Mouse (Mus musculus) cerebellum, adult 2 months (tissue): ENCODE measurements around the gene Igsf23. TPM values are rescaled to one million over a fixed set of nuclear protein-coding genes. Genes with fewer than 3 reads are reported as not detected.

ENCODE experiments used
- DNase-seq, 2 experiments: peaks; one replicate each; pipeline ENCODE4 v3.0.0; 2021
- H3K27ac ChIP-seq: fragments of 200-500 bp; 2 replicates; pipeline ENCODE4 v1.5.1; 2012; ENCODE audit warnings: low read length, control low read depth, inconsistent platforms; ENCODE audit not compliant: insufficient read depth
- H3K27me3 ChIP-seq: fragments of 200-500 bp; 2 replicates; pipeline ENCODE4 v1.6.1; 2012; ENCODE audit warnings: inconsistent platforms, mild to moderate bottlenecking, low read length, moderate library complexity; ENCODE audit not compliant: control insufficient read depth, insufficient read depth
- H3K4me1 ChIP-seq: fragments of 200-500 bp; 2 replicates; pipeline ENCODE4 v1.6.1; 2011; ENCODE audit warnings: low read length; ENCODE audit not compliant: control insufficient read depth, insufficient read depth
- H3K4me3 ChIP-seq: fragments of 200-500 bp; replicated peaks from 2 replicates; pipeline ENCODE3; 2011; ENCODE audit warnings: mild to moderate bottlenecking, low read depth, low read length, control low read depth; ENCODE audit not compliant: insufficient read depth
- CTCF ChIP-seq: fragments of 200-500 bp; IDR thresholded peaks from 2 replicates; pipeline ENCODE4 v1.5.1; 2011; ENCODE audit warnings: low read depth, mild to moderate bottlenecking, control low read depth, low read length, moderate library complexity, borderline replicate concordance; ENCODE audit not compliant: insufficient read depth
- POLR2A ChIP-seq: fragments of 200-500 bp; IDR thresholded peaks from 2 replicates; pipeline ENCODE4 v1.6.1; 2011; ENCODE audit warnings: low read length, control low read depth, borderline replicate concordance; ENCODE audit not compliant: insufficient read depth
- WGBS: fragments of 180-500 bp; shearing (Covaris S2); methylation state at CpG from one replicate; pipeline ENCODE4 v1.1.7; 2018; 5-methylcytosine and 5-hydroxymethylcytosine counted together
- polyA plus RNA-seq: library from polyadenylated mRNA; depleted of rRNA; stranded (reverse); fragments of >200 nt; gene quantifications from 2 replicates; pipeline ENCODE4 v1.2.3, GENCODE M21; 2012

The Igsf23 gene
- polyA plus RNA-seq, 1 experiment = not detected

DNA sequence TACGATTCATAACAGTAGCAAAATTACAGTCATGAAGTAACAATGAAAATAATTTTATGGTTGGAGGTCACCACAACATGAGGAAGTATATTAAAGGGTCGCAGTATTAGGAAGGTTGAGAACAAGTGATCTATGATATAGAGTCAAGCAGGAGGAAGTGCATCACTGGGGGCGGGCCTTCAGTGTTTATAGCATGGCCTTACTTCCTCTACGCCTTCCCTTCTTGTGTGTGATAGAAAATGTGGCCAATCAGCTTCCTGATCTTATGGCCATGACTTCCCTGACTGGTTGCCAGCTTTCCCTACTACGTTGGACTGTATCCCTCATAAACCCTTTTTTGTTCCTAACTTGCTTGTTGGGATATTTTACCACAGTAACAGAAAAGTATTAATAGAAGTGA is 5.4 kb downstream of the Igsf23 start:
- Histone ChIP-seq H3K27me3 (no peaks in the 10 kb centered on the region), H3K4me1 (no peaks in the 10 kb centered on the region), H3K27ac (no peak overlapping the region), H3K4me3 (no peak overlapping the region)
- TF ChIP-seq POLR2A = no peak
- no peak for TF ChIP-seq CTCF
- WGBS = 86% methylated on average over 5 of the region's 5 CpGs
- no peak for DNase-seq

DNA sequence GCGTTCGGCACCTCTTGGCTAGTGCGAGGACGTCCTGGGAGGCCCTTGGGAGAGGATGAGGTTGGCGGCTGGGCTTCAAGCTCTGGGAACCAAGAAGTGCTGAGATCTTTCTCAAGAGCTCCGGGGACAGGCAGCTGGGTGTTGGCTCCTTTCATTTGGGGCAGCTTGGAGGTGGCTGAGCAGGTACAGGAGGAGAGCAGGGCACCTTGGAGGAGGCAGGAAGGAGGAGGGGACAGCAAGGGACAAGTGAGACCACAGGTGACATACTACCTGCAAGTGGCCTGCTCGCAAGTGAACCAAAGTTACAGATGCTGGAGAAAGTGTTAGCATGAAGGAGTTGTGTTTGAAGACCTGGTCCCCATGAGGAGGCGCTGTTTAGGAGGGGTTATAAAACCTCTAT is 5.8 kb downstream of the Igsf23 start:
- DNase-seq = no peak
- Histone ChIP-seq H3K27ac (no peak overlapping the region), H3K4me3 (no peak overlapping the region), H3K4me1 (no peaks in the 10 kb centered on the region; the same call in 1 of the 2 replicates), H3K27me3 (no peaks in the 10 kb centered on the region)
- TF ChIP-seq POLR2A (no peak), CTCF (no peak)
- 87% methylated on average over 8 of the region's 8 CpGs for WGBS

GRCm38 (mm10) chr7:19940256-19940655 is 10.3 kb downstream of the Igsf23 start:
- H3K4me3 ChIP-seq = no peak overlapping the region
- no peak overlapping the region for H3K27ac ChIP-seq
- TF ChIP-seq CTCF (no peak), POLR2A (no peak)
- no peaks in the 10 kb centered on the region for H3K27me3 ChIP-seq
- no peaks in the 10 kb centered on the region; the same call in 1 of the 2 replicates for H3K4me1 ChIP-seq
- 30% methylated on average over 6 of the region's 6 CpGs for WGBS
- DNase-seq = no peak

DNA sequence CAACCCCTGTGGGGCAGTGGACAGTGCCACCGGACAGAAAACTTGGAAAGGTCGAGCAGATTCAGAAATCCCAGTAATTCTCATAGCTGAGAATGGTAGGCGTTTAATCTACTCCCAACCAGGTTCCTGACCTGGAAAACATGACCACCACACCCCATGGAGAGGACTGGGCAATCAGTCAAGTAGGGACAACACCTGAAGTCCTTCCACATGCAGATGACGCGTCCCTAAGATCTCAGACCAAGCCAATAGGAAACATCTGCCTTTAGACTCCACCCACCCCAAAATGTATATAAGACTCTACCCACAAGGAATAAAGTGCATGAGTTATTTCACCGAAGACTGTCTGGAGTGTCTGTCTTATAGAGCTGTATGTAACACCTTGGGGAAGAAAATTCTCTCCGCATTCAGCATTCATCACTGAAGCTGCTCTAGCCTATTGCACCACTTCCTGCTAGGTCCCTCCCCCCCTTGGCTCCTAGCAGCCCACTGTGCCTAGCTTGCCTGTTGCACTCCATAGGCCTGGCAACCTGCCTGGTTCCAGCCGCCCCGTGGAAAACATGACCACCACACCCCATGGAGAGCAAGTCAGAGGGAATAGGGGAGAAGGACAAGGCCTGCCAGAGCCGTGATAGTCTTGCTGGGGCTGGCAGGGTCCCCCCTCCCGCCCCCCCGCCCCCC is 10.9 kb downstream of the Igsf23 start:
- no peaks in the 10 kb centered on the region; the same call in 1 of the 2 replicates for H3K4me1 ChIP-seq
- TF ChIP-seq CTCF = no peak
- no peak for TF ChIP-seq POLR2A
- peak; percentile 40 to 41 for DNase-seq
- H3K4me3 ChIP-seq = no peak overlapping the region
- H3K27ac ChIP-seq = no peak overlapping the region
- 25% methylated on average over 11 of the region's 12 CpGs for WGBS
- H3K27me3 ChIP-seq = no peaks in the 10 kb centered on the region

DNA sequence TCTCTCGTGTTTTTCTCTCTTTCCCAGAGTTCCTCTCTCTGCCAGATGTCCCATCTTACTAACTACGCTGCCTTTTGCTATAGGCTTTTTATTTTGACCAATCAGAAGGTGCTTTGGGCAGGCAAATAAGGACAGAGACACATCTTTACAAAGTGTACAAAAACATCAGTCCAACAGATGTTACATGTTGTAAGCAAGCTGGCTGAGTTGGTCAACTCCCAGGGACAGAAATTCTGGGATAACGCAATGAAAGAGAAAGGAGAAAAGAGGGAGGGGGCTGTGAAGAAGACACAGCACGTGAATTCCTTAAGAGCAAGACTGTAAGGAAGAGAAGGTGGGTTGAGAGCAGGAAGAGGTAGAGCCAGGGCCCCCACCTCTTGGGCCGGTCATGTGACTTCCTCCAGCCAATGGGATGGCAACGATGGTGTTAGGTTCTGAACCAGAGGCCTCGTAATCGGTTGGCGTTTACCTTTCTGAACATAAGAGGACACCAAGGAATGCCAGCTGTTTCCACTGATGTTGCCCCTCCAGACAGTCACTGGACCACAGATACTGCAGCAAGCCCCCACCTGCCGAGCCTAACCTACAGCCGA is 13.2 kb downstream of the Igsf23 start:
- DNase-seq = no peak
- TF ChIP-seq CTCF (no peak), POLR2A (no peak)
- Histone ChIP-seq H3K4me1 (peaks cover 7% of the 10 kb centered on the region; the same call in 1 of the 2 replicates), H3K27ac (no peak overlapping the region), H3K27me3 (no peaks in the 10 kb centered on the region), H3K4me3 (no peak overlapping the region)
- 83% methylated on average over 11 of the region's 11 CpGs for WGBS

DNA sequence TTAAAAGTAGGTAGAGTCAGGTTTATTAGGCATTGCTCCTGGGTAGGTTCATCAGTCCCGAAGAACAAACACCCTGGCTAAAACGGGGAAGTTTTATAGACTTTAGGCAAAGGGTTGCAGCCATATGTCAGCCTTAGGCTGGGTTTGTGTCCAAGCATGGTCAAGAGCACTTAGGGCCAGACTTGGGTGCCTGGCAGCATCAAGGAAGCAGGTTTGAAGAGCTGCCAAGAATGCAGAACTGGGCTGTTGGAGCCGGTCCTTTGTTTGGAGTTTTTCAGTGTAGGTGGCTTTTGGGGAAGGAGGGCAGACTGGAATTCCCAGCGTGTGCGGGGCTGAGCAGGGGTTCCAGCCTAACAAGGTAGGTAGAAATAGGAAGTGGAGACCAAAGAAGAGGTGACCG is 14.6 kb downstream of the Igsf23 start:
- H3K27ac ChIP-seq = no peak overlapping the region
- DNase-seq = no peak
- peaks cover 8% of the 10 kb centered on the region; the same call in 1 of the 2 replicates for H3K4me1 ChIP-seq
- no peak for TF ChIP-seq CTCF
- TF ChIP-seq POLR2A = no peak
- H3K27me3 ChIP-seq = no peaks in the 10 kb centered on the region
- no peak overlapping the region for H3K4me3 ChIP-seq
- WGBS = 37% methylated on average over 6 of the region's 6 CpGs

GRCm38 (mm10) chr7:19935171-19935751 is 15.3 kb downstream of the Igsf23 start:
- Histone ChIP-seq H3K4me3 (no peak overlapping the region), H3K27me3 (no peaks in the 10 kb centered on the region), H3K4me1 (peaks cover 8% of the 10 kb centered on the region), H3K27ac (no peak overlapping the region)
- DNase-seq = no peak
- WGBS = 63% methylated on average over 20 of the region's 20 CpGs
- TF ChIP-seq POLR2A = no peak
- no peak for TF ChIP-seq CTCF
